Mouse (Mus musculus) testis, adult 2 months (tissue): Measurements from ENCODE around the gene Xylt1. TPM values are rescaled to one million over a fixed set of nuclear protein-coding genes. Genes with fewer than 3 reads are reported as not detected.

Experiments used
- H3K27ac ChIP-seq: fragments of 200-500 bp; 2 replicates; pipeline ENCODE4 v1.5.1; 2012; ENCODE audit warnings: low read depth, low read length; ENCODE audit not compliant: control insufficient read depth, insufficient read depth
- H3K27me3 ChIP-seq: fragments of 200-500 bp; 2 replicates; pipeline ENCODE4 v1.6.1; 2012; ENCODE audit warnings: mild to moderate bottlenecking, low read length, moderate library complexity; ENCODE audit not compliant: control insufficient read depth, insufficient read depth
- H3K36me3 ChIP-seq: fragments of 200-500 bp; 2 replicates; pipeline ENCODE4 v1.6.1; 2012; ENCODE audit warnings: mild to moderate bottlenecking, low read length; ENCODE audit not compliant: control insufficient read depth, insufficient read depth
- H3K4me1 ChIP-seq: fragments of 200-500 bp; 2 replicates; pipeline ENCODE4 v1.6.1; 2012; ENCODE audit warnings: low read length; ENCODE audit not compliant: control insufficient read depth, insufficient read depth
- H3K4me3 ChIP-seq: fragments of 200-500 bp; 2 replicates; pipeline ENCODE4 v1.5.1; 2012; ENCODE audit warnings: low read depth, mild to moderate bottlenecking, low read length, moderate library complexity, mixed read lengths; ENCODE audit not compliant: control insufficient read depth
- CTCF ChIP-seq: fragments of 200-500 bp; IDR thresholded peaks from 2 replicates; pipeline ENCODE4 v1.5.1; 2012; ENCODE audit warnings: low read depth, mild to moderate bottlenecking, inconsistent platforms, low read length, moderate library complexity; ENCODE audit not compliant: control insufficient read depth, insufficient read depth, insufficient replicate concordance
- POLR2A ChIP-seq: fragments of 200-500 bp; IDR thresholded peaks from 2 replicates; pipeline ENCODE4 v1.6.1; 2012; ENCODE audit warnings: low read depth, mild to moderate bottlenecking, inconsistent platforms, low read length, moderate library complexity; ENCODE audit not compliant: control insufficient read depth
- polyA plus RNA-seq: library from polyadenylated mRNA; depleted of rRNA; stranded (reverse); fragments of >200 nt; gene quantifications from 2 replicates; pipeline ENCODE4 v1.2.3, GENCODE M21; 2012

Xylt1 gene
- polyA plus RNA-seq, 1 experiment = 0.79 TPM

DNA sequence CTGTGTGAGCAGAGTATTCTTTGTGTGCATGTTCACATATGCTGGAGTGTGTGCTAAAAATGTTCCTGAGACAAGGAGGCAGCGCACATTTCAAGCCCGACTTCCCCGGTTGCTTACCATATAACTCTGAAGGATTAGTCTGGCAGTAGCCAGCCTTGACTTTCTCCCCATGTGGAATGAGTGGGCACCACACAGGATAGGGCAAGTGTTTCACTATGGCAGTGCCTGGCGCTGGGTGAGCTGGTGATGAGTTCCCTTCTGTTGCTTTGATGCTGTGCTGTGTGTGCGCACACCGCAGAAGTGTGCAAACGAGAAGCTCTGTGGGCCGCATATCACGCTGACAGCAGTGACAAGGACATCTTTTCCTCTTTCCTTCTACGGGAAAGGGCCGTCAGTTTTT is 56.1 kb downstream of the Xylt1 start:
- H3K27me3 ChIP-seq = no peaks in the 10 kb centered on the region
- H3K36me3 ChIP-seq = no peaks in the 10 kb centered on the region
- H3K27ac ChIP-seq = no peak overlapping the region
- H3K4me1 ChIP-seq = peaks cover 2% of the 10 kb centered on the region
- TF ChIP-seq CTCF (no peak), POLR2A (no peak)
- no peak overlapping the region for H3K4me3 ChIP-seq

DNA sequence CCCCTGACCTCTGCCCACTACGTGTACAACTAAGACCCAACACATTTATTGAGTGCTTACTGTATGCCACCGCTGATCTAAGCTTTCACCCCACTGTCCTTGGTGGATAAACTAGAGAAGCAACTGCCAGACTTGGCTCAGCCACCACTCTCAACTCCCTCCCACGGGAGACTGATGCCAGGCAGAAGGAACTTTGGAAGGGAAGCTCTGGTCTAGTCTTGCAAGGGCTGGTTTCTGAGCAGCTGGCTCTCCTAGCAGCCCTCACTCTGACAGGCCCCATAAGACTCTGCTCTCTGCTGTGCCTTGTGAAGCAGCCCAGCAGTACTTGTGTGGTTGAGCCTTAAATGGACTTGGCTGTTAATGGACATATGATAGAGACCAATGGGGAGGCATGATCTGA is 60.2 kb downstream of the Xylt1 start:
- H3K4me1 ChIP-seq = peaks cover under 1% of the 10 kb centered on the region
- no peak overlapping the region for H3K27ac ChIP-seq
- no peak overlapping the region for H3K4me3 ChIP-seq
- no peaks in the 10 kb centered on the region for H3K36me3 ChIP-seq
- no peak for TF ChIP-seq POLR2A
- TF ChIP-seq CTCF = no peak
- H3K27me3 ChIP-seq = no peaks in the 10 kb centered on the region

DNA sequence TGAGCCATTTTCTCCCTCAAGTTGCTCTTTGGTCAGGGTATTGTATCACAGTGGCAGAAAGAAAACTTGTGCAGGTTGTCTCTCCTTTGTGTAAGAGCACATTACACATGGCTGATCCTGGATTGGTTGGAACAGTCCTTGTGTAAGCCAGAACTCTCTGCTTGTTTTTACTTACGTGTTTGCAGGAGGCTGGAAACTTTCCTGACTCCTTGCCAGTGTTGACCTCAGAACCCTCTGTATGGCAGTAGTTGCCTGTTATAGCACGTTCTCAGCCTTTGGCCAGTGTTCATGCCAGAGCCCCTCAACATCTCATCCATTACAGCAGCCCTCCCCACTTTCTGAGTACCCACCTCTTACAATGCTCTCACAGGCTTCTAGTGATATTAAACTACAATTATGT is 61.9 kb downstream of the Xylt1 start:
- Histone ChIP-seq H3K36me3 (no peaks in the 10 kb centered on the region), H3K4me3 (no peak overlapping the region), H3K4me1 (no peaks in the 10 kb centered on the region), H3K27me3 (no peaks in the 10 kb centered on the region), H3K27ac (no peak overlapping the region)
- TF ChIP-seq POLR2A (no peak), CTCF (no peak)

- no peak for TF ChIP-seq POLR2A
- TF ChIP-seq CTCF = no peak
- Histone ChIP-seq H3K4me1 (no peaks in the 10 kb centered on the region), H3K36me3 (no peaks in the 10 kb centered on the region), H3K4me3 (no peak overlapping the region), H3K27me3 (no peaks in the 10 kb centered on the region), H3K27ac (no peak overlapping the region)
These were observed 62.4 kb downstream of the Xylt1 start for GRCm38 (mm10) chr7:117443215-117443614.

DNA sequence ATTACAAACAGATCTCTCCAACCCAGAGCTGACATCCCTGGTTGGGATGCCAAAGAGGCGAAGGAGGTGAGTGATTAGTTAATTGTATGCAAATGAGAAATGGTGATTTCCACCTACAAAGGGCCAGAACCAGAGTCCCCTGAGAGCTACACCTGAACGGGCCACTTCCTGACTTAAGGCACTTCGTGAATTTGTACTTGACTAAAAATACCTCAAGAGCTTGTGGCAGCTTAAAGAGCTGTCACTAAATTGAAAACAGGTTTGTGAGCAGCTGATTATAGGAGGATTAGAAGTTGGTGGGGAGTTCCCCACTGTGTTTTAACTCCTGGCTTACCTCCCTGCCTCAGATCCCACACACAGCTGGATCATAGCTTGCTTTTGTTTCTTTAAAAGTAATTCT is 64.7 kb downstream of the Xylt1 start:
- TF ChIP-seq CTCF = no peak
- Histone ChIP-seq H3K4me1 (no peaks in the 10 kb centered on the region), H3K36me3 (no peaks in the 10 kb centered on the region), H3K4me3 (no peak overlapping the region), H3K27me3 (no peaks in the 10 kb centered on the region), H3K27ac (no peak overlapping the region)

DNA sequence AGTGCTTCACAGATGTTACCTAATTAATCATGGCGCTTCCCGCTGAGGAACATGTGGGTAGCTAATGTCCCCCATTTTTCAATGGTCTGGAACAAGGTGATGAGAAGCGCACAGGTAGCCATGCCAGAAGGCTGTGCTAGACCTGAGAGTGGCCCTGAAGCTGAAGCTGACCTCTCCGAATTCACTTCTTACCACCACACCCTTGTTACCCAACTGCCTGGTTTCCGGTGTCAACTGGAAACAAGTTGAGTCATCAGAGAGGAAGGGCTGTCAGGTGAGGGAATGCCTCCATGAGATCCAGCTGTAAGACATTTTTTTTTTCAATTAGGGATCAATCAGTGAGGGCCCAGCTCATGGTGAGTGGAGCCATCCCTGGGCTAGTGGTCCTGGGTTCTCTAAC is 68.8 kb downstream of the Xylt1 start:
- no peak overlapping the region for H3K27ac ChIP-seq
- no peaks in the 10 kb centered on the region for H3K36me3 ChIP-seq
- no peak overlapping the region for H3K4me3 ChIP-seq
- H3K27me3 ChIP-seq = no peaks in the 10 kb centered on the region
- no peaks in the 10 kb centered on the region for H3K4me1 ChIP-seq
- TF ChIP-seq POLR2A (no peak), CTCF (no peak)

- Histone ChIP-seq H3K27me3 (no peaks in the 10 kb centered on the region), H3K4me1 (no peaks in the 10 kb centered on the region), H3K27ac (no peak overlapping the region), H3K4me3 (no peak overlapping the region), H3K36me3 (no peaks in the 10 kb centered on the region)
- TF ChIP-seq POLR2A (no peak), CTCF (no peak)
These were observed 70.4 kb downstream of the Xylt1 start for GRCm38 (mm10) chr7:117451212-117451611.

GRCm38 (mm10) chr7:117452269-117452668 is 71.5 kb downstream of the Xylt1 start:
- Histone ChIP-seq H3K27me3 (no peaks in the 10 kb centered on the region), H3K36me3 (no peaks in the 10 kb centered on the region), H3K27ac (no peak overlapping the region), H3K4me1 (no peaks in the 10 kb centered on the region), H3K4me3 (peak overlapping the region; percentile 61)
- no peak for TF ChIP-seq CTCF
- no peak for TF ChIP-seq POLR2A
